ENCODE assay signal across 14 mouse cellular contexts in the genomic region with DNA sequence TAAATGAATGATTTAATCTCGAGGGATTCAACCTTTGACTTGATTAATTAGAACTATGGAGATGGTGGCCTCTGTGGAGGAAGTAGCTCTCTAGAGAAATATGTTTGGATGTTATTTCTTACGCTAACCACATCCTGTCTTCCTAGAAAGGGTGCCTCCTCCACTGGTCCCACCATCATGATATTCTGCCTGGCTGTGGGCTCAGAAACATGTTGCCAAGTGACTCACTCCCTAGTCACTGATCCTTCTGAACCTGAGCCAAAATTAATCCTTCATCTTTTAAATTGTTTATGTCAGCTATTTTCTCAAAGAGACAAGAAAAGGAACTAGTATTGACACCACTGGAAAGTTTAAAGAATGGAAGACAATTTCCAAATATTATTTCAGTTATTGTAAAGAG. TPM values are rescaled to one million over a fixed set of nuclear protein-coding genes. Genes with fewer than 3 reads are reported as not detected.
DNase-seq lines count a peak whose midpoint lies in the region; ATAC-seq and TF ChIP-seq lines count a peak whose summit lies in the region.
"Had no signal": no experiment of that assay in that cellular context is flagged by ENCODE, and none has a peak within 500 bp of the region (broad histone marks: within the 10 kb centered on the region; RNA-seq: fewer than 3 reads in every experiment).

No protein-coding gene starts in this region.

- no peak for DNase-seq in liver, embryonic 13.5 days
- no peak for DNase-seq in liver, postnatal 0 days
- DNase-seq in adipocyte (ENCODE audit: low spot score): peak; percentile 12
- DNase-seq in gastrocnemius, adult 8-10 months (ENCODE audit: low spot score in 2 of 2): no peak
- no peak for DNase-seq in embryonic facial prominence, embryonic 10.5 days (ENCODE audit: low spot score)
- DNase-seq: cerebellum, postnatal 25 days; heart, adult 11 months; heart, postnatal 4 days; kidney, adult 11 months; thymus, postnatal 25 days had no signal

- 23% methylated on average over 2 of the region's 2 CpGs for WGBS in liver, embryonic 13.5 days (ENCODE audit: insufficient replicate concordance)
- WGBS in liver, postnatal 0 days (ENCODE audit: insufficient replicate concordance): 37% methylated on average over 2 of the region's 2 CpGs
- 76% methylated on average over 2 of the region's 2 CpGs for WGBS in embryonic facial prominence, embryonic 10.5 days

- TF ChIP-seq EP300 in liver, postnatal 0 days (IDR thresholded peaks at IDR 0.05; ENCODE audit: low read depth): no peak

- no peak overlapping the region for H3K4me3 ChIP-seq in liver, embryonic 13.5 days (replicated peaks)
- H3K4me3 ChIP-seq in liver, postnatal 0 days (ENCODE audit: low read depth, low read length): no peak overlapping the region
- H3K4me3 ChIP-seq in embryonic facial prominence, embryonic 10.5 days: no peak overlapping the region
- H3K4me3 ChIP-seq: embryonic facial prominence, embryonic 15.5 days; myocyte had no signal

- no peak overlapping the region for H3K9ac ChIP-seq in liver, embryonic 13.5 days
- H3K9ac ChIP-seq in liver, postnatal 0 days (replicated peaks): no peak overlapping the region
- H3K9ac ChIP-seq: embryonic facial prominence, embryonic 15.5 days had no signal

- peaks cover 8% of the 10 kb centered on the region for H3K4me1 ChIP-seq in liver, embryonic 13.5 days (replicated peaks)
- H3K4me1 ChIP-seq in liver, postnatal 0 days (ENCODE audit: insufficient read depth): peaks cover 5% of the 10 kb centered on the region; the same call in 1 of the 2 replicates
- no peaks in the 10 kb centered on the region for H3K4me1 ChIP-seq in embryonic facial prominence, embryonic 10.5 days
- H3K4me1 ChIP-seq: embryonic facial prominence, embryonic 15.5 days had no signal

- 0 out of 2 replicates have a peak overlapping the region, but pooled peaks have one; percentile 20 for H3K27ac ChIP-seq in liver, embryonic 13.5 days
- H3K27ac ChIP-seq in liver, postnatal 0 days (ENCODE audit: low read depth): no peak overlapping the region
- no peak overlapping the region for H3K27ac ChIP-seq in embryonic facial prominence, embryonic 10.5 days (replicated peaks)
- H3K27ac ChIP-seq: embryonic facial prominence, embryonic 15.5 days had no signal

- TF ChIP-seq CTCF in liver, postnatal 0 days (IDR thresholded peaks at IDR 0.05; ENCODE audit: low read depth): no peak

- H3K27me3 ChIP-seq in liver, embryonic 13.5 days: no peaks in the 10 kb centered on the region
- no peaks in the 10 kb centered on the region for H3K27me3 ChIP-seq in liver, postnatal 0 days (ENCODE audit: insufficient read depth, low read length)
- H3K27me3 ChIP-seq in embryonic facial prominence, embryonic 10.5 days (replicated peaks; ENCODE audit: low read depth, poor library complexity, severe bottlenecking): no peaks in the 10 kb centered on the region
- H3K27me3 ChIP-seq: embryonic facial prominence, embryonic 15.5 days had no signal

- no peaks in the 10 kb centered on the region for H3K9me3 ChIP-seq in liver, embryonic 13.5 days (replicated peaks)
- H3K9me3 ChIP-seq in liver, postnatal 0 days (ENCODE audit: low read length): no peaks in the 10 kb centered on the region
- no peaks in the 10 kb centered on the region for H3K9me3 ChIP-seq in embryonic facial prominence, embryonic 10.5 days
- H3K9me3 ChIP-seq: embryonic facial prominence, embryonic 15.5 days had no signal

- peaks cover 28% of the 10 kb centered on the region for H3K36me3 ChIP-seq in liver, embryonic 13.5 days
- peaks cover 14% of the 10 kb centered on the region for H3K36me3 ChIP-seq in liver, postnatal 0 days (replicated peaks; ENCODE audit: insufficient read depth, low read length)
- H3K36me3 ChIP-seq in embryonic facial prominence, embryonic 10.5 days (replicated peaks): peaks cover 16% of the 10 kb centered on the region; the same call in 1 of the 2 replicates

- ATAC-seq in liver, embryonic 13.5 days (ENCODE audit: low read depth): 0 out of 2 replicates have a peak, but pooled peaks have one; percentile 29
- ATAC-seq in liver, postnatal 0 days: no peak
- peak; percentile 89 for ATAC-seq in CD4-positive, CD25-positive, alpha-beta regulatory T cell, adult 4 months
- ATAC-seq in monocyte, adult 5-6 weeks (replicated peaks; ENCODE audit: insufficient number of reproducible peaks, low FRiP score, low TSS enrichment, poor library complexity, severe bottlenecking): 0 out of 2 replicates have a peak, but pooled peaks have one; percentile 47

- H3K4me2 ChIP-seq in liver, embryonic 13.5 days: no peak overlapping the region
- H3K4me2 ChIP-seq in liver, postnatal 0 days (ENCODE audit: low read depth, low read length): no peak overlapping the region
- H3K4me2 ChIP-seq: embryonic facial prominence, embryonic 15.5 days had no signal

RNA-seq across cellular contexts. Expression of a gene that starts 6.6 kb away (rescaled TPM):
- 2.2 and 2.6 TPM in 2 replicates for polyA plus RNA-seq in liver, embryonic 13.5 days (2015; fragmentation: Nextera tagmentation; extraction: Ambion mirVana)
- polyA plus RNA-seq in liver, postnatal 0 days (2015; fragmentation: Nextera tagmentation; extraction: Ambion mirVana): 2.9 and 3.2 TPM in 2 replicates
- 1 to 10 TPM; 4.8 to 9.5 TPM for polyA plus RNA-seq in CD4-positive, CD25-positive, alpha-beta regulatory T cell, adult 4 months (2017; shearing (Covaris generic))
- total RNA-seq in monocyte, adult 5-6 weeks (2017): 11.2 to 13.6 TPM (median 12.5 TPM) in 3 replicates
- 10 to 100 TPM; 10.2 to 13.0 (median 12.2) TPM for total RNA-seq in gastrocnemius, adult 8-10 months (2022)
- polyA plus RNA-seq in embryonic facial prominence, embryonic 10.5 days (2016; fragmentation: Nextera tagmentation; extraction: Ambion mirVana): 1.5 and 1.8 TPM in 2 replicates

RNA-seq across cellular contexts. Expression of a gene that starts 7.1 kb away (rescaled TPM):
- 20.3 and 24.4 TPM in 2 replicates for polyA plus RNA-seq in liver, embryonic 13.5 days (2015; fragmentation: Nextera tagmentation; extraction: Ambion mirVana)
- 19.9 and 20.0 TPM in 2 replicates for polyA plus RNA-seq in liver, postnatal 0 days (2015; fragmentation: Nextera tagmentation; extraction: Ambion mirVana)
- 10 to 100 TPM; 86.1 to 92.0 TPM for polyA plus RNA-seq in CD4-positive, CD25-positive, alpha-beta regulatory T cell, adult 4 months (2017; shearing (Covaris generic))
- total RNA-seq in monocyte, adult 5-6 weeks (2017): 58.4 to 63.1 TPM (median 59.5 TPM) in 3 replicates
- total RNA-seq in gastrocnemius, adult 8-10 months (2022): 10 to 100 TPM; 42.2 to 51.3 (median 47.6) TPM
- 14.5 and 18.7 TPM in 2 replicates for polyA plus RNA-seq in embryonic facial prominence, embryonic 10.5 days (2016; fragmentation: Nextera tagmentation; extraction: Ambion mirVana)
